In genomic region chr5:107932556-107932955, GRCm38 (mm10) we compare ENCODE assay signal across 10 mouse cellular contexts. TPM values are rescaled to one million over a fixed set of nuclear protein-coding genes. Genes with fewer than 3 reads are reported as not detected.
A peak's percentile ranks its signal among the peaks of the same experiment; 100 is the strongest.
DNase-seq lines count a peak whose midpoint lies in the region; ATAC-seq lines count a peak whose summit lies in the region.
"Had no signal": no experiment of that assay in that cellular context is flagged by ENCODE, and none has a peak within 500 bp of the region (broad histone marks: within the 10 kb centered on the region; RNA-seq: fewer than 3 reads in every experiment).

No protein-coding gene starts in this region.

- ATAC-seq in megakaryocyte progenitor cell, adult 5-6 weeks (replicated peaks; ENCODE audit: poor library complexity): peak; percentile 50; the same call in 1 of the 2 replicates

- DNase-seq in heart, adult 11 months: peak; percentile 71
- no peak for DNase-seq in heart, postnatal 4 days
- DNase-seq in B cell, adult 2 months: peak; percentile 81 to 87
- DNase-seq in cerebellum, adult 8-10 months: peak; percentile 59
- no peak for DNase-seq in layer of hippocampus, postnatal 14 days (ENCODE audit: low spot score in 2 of 2)
- DNase-seq in right cerebral cortex, postnatal 36 days (ENCODE audit: low spot score in 2 of 2): no peak
- no peak for DNase-seq in embryo, embryonic 11 days
- DNase-seq: adrenal gland, postnatal 10 days; gastrocnemius, postnatal 14 days had no signal

RNA-seq across cellular contexts. Expression of gene Rpl5, which starts 32.3 kb away (rescaled TPM):
- 10 to 100 TPM; 65.4 to 65.5 TPM for total RNA-seq in heart, postnatal 4 days (2021)
- 475 and 483 TPM in 2 replicates for total RNA-seq in megakaryocyte progenitor cell, adult 5-6 weeks (2015)
- total RNA-seq in megakaryocyte progenitor cell, adult 5-6 weeks (2017): 228 and 280 TPM in 2 replicates
- 100 to 1,000 TPM in 1 of 2 experiments, 10 to 100 TPM in 1; 97.2 to 112 TPM for total RNA-seq in layer of hippocampus, postnatal 14 days (2021)

RNA-seq across cellular contexts. Expression of gene Fam69a, which starts 54.3 kb away (rescaled TPM):
- 10 to 100 TPM; 11.6 to 13.5 TPM for total RNA-seq in heart, postnatal 4 days (2021)
- 43.3 and 48.4 TPM in 2 replicates for total RNA-seq in megakaryocyte progenitor cell, adult 5-6 weeks (2015)
- 16.2 and 27.8 TPM in 2 replicates for total RNA-seq in megakaryocyte progenitor cell, adult 5-6 weeks (2017)
- total RNA-seq in layer of hippocampus, postnatal 14 days (2021): 10 to 100 TPM; 33.2 to 44.4 TPM

RNA-seq across cellular contexts. Expression of gene Evi5, which starts 57.6 kb away (rescaled TPM):
- 10 to 100 TPM; 42.9 to 48.2 TPM for total RNA-seq in heart, postnatal 4 days (2021)
- total RNA-seq in megakaryocyte progenitor cell, adult 5-6 weeks (2015): 19.5 and 21.4 TPM in 2 replicates
- total RNA-seq in megakaryocyte progenitor cell, adult 5-6 weeks (2017): 12.2 and 16.6 TPM in 2 replicates
- total RNA-seq in layer of hippocampus, postnatal 14 days (2021): 10 to 100 TPM; 66.6 to 68.9 TPM

Comparison
In these comparisons a context has a peak if more than half of its experiments do, and no peak if none do; other contexts are left out.
1. DNase-seq: peak in heart, adult 11 months (single experiment), B cell, adult 2 months (2 of 2) and cerebellum, adult 8-10 months (single experiment); none in heart, postnatal 4 days (single experiment), layer of hippocampus, postnatal 14 days (0 of 2), right cerebral cortex, postnatal 36 days (0 of 2) and embryo, embryonic 11 days (single experiment).